Mouse (Mus musculus) layer of hippocampus, adult 18-20 months (tissue): Measurements from ENCODE around the gene Cbln4. TPM values are rescaled to one million over a fixed set of nuclear protein-coding genes. Genes with fewer than 3 reads are reported as not detected.

Experiments used
- DNase-seq, 2 experiments: peaks; one replicate each; pipeline ENCODE4 v3.0.0; 2022; ENCODE audit warnings: low spot score in 2 of 2
- long read RNA-seq: library from polyadenylated mRNA; stranded (forward); transcript quantifications from one replicate; pipeline ENCODE4 v2.0.0, GENCODE M21; 2021
- total RNA-seq, 2 experiments: library from RNA; stranded (reverse); gene quantifications; 2 replicates each; pipeline ENCODE4 v1.2.3; 2021

Cbln4 gene
- 1 to 10 TPM; 6.0 to 6.4 TPM for total RNA-seq
- long read RNA-seq, transcript Cbln4-201 (3 exons, 2,902 nt): major isoform, 17 of 17 reads
- long read RNA-seq, partial matches to known transcripts: 0 of 17 reads
- long read RNA-seq, other reads (novel, unspliced or antisense): 0 of 17 reads

DNA sequence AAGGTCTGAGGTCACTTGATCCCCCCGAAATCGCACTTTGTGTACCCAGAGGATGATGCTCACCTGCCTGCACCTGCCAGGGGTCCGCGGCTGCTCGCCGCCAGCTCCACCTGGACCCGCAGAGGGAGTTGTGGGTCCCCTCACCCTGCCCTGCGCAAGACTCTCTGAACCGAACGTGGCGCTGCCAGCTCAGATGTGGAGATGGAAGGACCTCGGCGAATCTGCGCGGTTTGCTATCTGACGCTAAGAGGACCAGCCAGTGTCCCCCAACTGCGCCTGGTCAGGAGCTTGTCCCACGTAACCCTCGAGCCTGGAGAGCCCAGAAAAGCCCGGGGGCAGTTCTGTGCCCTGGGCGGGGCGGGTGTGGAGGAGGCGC lies at the start of gene Cbln4:
Cbln4 (minus strand) TSS at position 232 of the 376 bp plus-strand sequence.
- DNase-seq: peak in 1 of 2 experiments; percentile 6

- DNase-seq: no peak
These were observed 35.3 kb upstream of the Cbln4 start for GRCm38 (mm10) chr2:172078596-172078995.

DNA sequence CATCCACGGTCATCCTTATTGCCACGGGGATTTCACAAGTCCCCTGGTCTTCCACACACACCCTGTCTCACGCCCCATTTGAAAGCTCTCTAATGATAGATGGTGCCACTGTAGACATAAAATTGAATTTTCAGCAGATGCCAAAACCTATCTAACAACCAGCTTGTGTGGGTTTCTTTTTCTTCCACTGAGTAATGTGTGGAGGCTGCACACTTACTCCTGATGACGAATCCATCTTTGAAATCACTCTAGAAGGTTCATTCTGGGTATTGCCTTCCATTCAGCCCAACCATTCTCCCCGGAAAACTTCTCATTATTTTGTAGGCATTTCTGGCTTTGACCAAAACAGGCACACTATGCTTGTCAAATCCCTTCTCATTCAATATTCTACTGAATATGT lies 33.0 kb upstream of the Cbln4 start:
- DNase-seq: no peak

DNA sequence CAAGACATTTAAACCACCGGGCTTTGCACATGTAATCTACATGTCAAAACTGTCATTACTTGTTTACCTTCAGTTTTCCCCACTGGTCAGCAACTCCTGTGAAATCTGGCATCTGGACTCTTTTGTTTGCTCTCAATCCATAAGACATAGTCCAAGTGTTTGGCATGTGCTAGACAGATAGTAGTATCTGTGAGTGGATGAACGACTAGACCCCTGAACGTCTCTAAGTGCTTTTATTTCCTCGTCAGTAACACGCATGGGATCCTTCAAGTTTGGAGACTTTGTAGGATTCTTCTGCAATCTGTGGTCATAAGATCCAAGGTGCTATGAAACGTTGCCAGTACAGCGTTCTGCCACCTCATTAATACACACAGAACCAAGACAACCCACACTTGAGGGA lies 19.6 kb upstream of the Cbln4 start:
- DNase-seq: no peak

DNA sequence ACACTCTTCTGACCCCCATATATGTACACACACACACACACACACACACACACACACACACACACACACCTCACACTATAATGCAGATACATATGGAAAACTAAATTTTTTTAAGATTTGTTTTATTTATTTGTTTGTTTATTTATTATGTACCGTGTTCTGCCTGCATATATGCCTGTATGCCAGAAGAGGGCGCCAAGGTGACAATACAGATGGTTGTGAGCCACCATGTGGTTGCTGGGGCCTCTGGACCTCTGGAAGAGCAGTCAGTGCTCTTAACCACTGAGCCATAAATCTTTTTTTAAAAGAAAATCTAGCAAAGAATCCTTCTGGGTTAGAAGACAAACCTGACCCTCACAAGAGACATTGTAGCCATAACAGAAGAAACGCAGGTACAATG lies 16.5 kb upstream of the Cbln4 start:
- DNase-seq: no peak

DNA sequence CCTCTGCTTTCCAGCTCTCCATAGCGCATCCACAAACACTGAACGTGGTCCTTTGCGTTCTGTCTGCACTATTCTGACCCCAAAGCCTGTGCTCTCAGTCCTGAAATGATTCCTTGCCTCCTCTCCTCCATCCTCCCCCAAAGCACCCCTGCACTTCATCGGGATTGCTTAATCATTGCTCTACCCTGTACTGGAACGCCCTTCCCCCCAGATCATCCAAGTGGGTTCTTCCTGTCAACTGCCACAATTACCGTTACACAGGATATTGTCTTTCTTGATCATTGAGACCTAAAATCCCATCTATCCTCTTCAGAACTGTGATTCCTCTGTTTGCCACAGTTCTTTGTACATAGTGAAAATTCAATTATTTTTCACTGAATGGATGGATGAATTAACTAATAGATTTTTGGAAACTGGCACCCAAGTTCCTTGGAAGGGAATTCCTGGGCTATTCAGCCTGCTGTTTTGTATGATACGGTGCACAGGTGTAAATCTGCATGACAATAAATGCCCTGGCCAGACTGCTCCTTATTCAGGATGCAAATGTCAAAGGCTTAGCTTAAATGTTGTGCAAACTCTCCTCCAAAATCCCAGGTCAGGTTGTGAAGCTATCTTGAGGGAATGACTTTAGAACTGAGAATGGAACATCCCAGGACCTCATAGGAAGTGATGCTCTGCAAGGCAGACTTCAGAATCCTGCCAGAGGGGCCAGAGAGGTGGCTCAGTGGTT lies 15.8 kb upstream of the Cbln4 start:
- no peak for DNase-seq

DNA sequence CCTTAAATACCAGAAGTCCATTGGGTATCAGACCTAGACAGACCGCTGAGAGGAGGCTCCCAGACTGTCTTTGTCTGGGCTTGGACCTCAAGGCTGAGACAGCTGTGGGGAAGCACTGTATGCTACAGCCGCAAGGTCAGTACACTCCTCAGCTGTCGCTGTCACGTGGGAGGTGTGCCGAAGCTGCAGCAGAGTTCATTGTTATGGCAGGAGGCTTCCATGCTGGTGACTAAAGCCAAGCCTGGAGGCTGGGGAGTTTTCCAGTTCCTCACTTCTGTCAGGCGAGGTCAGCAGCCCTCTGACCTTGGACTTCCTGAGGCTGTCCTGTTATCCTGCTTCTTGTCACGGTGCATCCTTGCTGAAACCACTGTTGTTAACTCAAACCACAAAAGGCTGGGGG lies 2.7 kb upstream of the Cbln4 start:
- no peak for DNase-seq

GRCm38 (mm10) chr2:172042607-172043234 lies 545 bp downstream of the Cbln4 start:
- DNase-seq: peak in 1 of 2 experiments; percentile 2

DNA sequence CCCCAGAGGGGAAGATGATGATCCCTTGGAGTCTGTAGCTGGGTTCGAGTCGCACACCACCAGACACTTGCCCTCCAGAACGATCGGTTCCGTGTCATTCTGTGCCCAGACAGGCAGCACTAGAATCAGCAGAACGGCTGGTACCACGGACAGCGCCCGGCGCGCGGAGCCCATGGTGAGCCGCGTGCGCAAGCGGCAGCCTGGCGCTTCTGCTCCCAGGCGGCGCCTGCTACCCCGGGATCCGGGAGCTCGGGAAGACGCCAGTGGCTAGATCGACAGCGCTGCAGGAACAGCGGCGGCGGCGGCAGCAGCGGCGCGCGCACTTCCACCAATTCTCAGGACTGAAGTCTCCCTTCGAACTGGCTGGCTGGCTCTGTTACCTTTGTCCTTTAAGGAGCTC lies 1.1 kb downstream of the Cbln4 start:
- peak; percentile 28 to 54 for DNase-seq

DNA sequence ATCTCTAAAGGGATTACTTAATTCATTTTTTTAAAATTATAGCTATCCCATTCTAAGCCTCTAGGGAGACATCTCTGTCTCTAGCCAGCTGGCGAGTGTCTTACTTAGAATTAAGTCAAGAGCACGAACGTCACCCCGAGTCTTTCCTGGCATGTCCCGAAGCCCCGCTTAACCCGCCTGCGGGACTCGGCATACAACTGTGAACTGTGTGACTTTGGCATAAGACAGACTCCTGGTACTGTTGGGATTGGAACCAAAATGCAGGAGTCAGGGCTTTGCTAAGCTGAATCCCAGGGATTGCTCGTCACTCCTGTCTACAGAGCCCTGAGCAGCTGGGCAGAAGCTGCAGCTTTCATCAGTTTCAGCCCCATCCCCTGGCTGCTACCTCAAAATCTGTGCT lies 2.4 kb downstream of the Cbln4 start:
- DNase-seq: peak in 1 of 2 experiments; percentile 5

GRCm38 (mm10) chr2:172039601-172040000 lies 3.7 kb downstream of the Cbln4 start:
- DNase-seq: no peak

- DNase-seq: no peak
These were observed 9.0 kb downstream of the Cbln4 start for GRCm38 (mm10) chr2:172034281-172034680.

GRCm38 (mm10) chr2:172025459-172026130 lies 17.7 kb downstream of the Cbln4 start:
- DNase-seq: no peak

DNA sequence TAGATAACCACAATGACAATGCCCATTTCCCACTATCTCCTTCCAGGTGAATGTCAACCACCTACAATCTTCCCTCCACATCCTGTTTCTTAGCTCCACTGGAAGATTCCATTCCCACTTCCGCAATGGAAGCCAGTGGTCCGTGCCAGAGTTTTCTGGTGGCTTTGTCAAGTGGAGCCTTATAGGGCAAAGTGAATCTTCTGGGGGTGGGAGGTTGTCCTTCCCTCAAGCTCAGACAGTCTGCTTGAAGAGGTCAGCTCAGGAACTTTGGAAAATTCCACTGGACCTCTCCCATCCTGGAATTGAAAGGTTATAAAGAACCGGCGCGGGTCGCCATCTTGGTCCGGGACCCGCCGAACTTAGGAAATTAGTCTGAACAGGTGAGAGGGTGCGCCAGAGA lies 36.5 kb downstream of the Cbln4 start:
- no peak for DNase-seq

DNA sequence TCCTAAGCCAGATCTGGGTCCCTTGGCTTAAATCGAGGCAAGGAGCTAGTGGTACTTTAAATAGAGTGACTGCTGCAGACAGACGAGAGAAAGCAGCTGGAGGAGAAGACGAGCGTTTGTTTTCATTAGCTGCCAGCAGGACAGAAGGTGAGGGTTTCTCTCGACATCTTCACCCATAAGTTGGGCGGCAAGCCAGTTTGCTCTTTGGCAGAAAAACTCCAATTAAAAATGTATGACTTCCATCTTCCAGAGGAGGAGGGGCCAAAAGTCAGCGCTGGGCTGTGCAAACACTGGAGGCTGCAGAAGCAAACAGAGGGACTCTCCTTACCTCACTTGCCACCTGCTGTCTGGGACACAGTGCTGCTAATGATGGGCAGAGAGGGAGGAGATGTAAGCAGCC lies 37.3 kb downstream of the Cbln4 start:
- no peak for DNase-seq

DNA sequence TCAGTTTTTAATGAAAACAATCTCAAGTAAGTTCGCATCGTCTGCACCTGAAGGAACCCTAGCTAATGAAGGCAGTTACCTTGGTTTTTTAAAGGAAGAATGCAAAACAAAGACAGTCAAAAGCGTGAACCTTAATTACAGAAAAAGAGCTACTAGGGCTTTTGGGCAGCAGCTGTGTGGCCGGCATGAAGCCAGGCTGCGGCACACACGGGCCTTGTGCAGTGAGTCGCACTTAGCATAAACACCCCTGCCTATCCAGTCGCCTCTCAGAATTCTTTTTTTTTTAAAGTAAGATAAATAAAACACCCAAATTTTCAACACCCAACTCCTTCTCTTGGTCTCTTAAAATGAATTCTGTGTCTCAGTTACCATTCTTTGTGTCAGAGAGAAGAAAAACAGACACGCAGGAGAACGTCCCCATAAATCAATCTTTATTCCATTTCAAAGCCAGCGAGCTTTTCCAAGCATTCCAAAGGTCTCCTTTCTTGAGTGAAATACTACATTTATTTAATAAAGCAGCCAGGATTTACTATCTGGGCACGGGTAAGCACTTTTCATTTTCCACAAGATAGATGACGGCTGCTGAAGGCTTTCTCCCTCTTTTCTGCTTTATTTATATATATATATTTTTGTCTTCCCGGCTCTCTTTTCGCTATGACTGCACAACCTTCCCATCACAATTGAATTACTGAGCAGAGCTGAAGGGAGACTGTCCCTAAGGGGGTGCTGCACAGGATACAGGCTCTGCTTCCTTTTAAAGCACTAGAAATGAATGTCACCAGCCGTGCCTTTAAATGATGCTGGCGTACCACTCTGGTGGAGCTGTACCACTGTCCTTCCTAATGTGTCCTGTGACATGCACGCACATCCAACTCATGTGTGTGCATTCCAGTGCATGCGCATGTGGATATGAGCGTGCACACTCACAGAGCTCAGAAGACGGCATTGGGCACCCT lies 39.0 kb downstream of the Cbln4 start:
- no peak for DNase-seq

- no peak for DNase-seq
These were observed 46.1 kb downstream of the Cbln4 start for GRCm38 (mm10) chr2:171996979-171997686.

DNA sequence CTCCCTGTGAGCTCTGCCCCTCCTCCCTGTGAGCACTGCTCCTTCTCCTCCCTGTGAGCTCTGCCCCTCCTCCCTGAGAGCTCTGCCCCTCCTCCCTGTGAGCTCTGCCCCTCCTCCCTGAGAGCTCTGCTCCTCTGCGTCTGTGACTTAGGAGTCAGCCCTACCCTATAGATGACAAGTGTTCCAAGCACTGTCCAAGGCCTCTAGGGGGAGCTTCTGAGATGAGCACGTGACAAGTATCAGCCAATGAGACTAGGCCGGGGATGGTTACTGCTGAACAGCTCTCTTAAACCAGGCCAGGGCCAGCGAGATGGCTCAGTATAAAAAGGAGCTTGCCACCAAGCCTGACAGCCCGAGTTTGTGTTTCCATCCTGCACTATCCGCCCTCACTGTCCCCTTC lies 48.4 kb downstream of the Cbln4 start:
- no peak for DNase-seq

GRCm38 (mm10) chr2:171994240-171994639 lies 49.0 kb downstream of the Cbln4 start:
- no peak for DNase-seq

DNA sequence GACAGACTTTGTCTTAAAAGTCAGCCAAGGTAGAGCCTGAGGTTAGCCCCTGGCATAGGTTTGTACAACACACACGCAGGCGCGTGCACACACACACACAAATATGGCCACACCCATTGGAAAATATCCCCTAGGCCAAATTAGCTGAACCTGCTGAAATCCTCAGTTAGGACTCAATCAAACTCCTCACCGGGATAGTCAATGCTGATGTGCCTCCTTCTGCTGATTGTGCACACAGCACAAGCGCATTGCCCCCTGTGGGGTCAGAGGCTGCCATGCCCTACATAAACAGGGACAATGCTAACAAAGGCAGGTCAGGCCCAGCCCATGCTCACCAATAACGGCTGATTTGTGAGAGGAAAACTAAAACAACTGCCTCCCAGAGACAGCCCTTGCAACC lies 56.6 kb downstream of the Cbln4 start:
- DNase-seq: no peak
